Comparison of ENCODE assay signal across 18 mouse cellular contexts in the genomic region with DNA sequence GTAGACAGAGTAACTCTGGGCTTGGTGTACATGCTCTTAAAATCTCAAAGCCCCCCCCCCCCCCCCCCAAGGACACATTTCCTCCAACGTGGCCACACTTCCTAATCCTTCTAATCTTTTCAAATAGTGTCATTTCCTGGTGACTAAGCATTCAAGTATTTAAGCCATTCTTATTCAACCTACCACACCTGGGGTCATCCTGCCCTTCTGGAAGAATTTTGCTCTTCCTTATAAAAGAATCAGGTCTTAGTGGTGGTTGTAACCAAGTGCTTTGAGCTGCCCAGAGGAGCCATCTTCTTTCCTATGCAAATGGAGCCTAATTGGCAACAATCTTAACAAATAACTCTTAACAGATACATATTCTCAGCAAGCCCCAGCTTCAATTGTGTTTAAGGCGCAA. TPM values are rescaled to one million over a fixed set of nuclear protein-coding genes. Genes with fewer than 3 reads are reported as not detected.
"Had no signal": no experiment of that assay in that cellular context is flagged by ENCODE, and none has a peak within 500 bp of the region (broad histone marks: within the 10 kb centered on the region; RNA-seq: fewer than 3 reads in every experiment).

No protein-coding gene starts in this region.

- DNase-seq: left cerebral cortex, postnatal 4 days; liver; liver, embryonic 13.5 days; liver, postnatal 0 days; lung, adult 18-20 months; lung, adult 2 months; lung, embryonic 14.5 days; lung, postnatal 10 days; lung, postnatal 14 days; lung, postnatal 36 days; lung, postnatal 4 days; midbrain, embryonic 14.5 days had no signal

RNA-seq across cellular contexts. Expression of gene Cyp2b10, which starts 12.6 kb away (rescaled TPM):
- total RNA-seq: left cerebral cortex, postnatal 10 days; left cerebral cortex, postnatal 4 days; megakaryocyte progenitor cell, adult 5-6 weeks; megakaryocyte, adult 5-6 weeks; megakaryocyte-erythroid progenitor cell, adult 5-6 weeks; midbrain, postnatal 0 days; monocyte, adult 5-6 weeks had no signal
